Mouse (Mus musculus): Measurements from ENCODE around the gene Ppp1r15a.
A peak's percentile ranks its signal among the peaks of the same experiment; 100 is the strongest.
"Not testable (repeated sequence)": the region's sequence is repeated elsewhere in the genome, so short reads cannot be mapped to it uniquely, and the experiment has no call there.

Ppp1r15a gene

DNA sequence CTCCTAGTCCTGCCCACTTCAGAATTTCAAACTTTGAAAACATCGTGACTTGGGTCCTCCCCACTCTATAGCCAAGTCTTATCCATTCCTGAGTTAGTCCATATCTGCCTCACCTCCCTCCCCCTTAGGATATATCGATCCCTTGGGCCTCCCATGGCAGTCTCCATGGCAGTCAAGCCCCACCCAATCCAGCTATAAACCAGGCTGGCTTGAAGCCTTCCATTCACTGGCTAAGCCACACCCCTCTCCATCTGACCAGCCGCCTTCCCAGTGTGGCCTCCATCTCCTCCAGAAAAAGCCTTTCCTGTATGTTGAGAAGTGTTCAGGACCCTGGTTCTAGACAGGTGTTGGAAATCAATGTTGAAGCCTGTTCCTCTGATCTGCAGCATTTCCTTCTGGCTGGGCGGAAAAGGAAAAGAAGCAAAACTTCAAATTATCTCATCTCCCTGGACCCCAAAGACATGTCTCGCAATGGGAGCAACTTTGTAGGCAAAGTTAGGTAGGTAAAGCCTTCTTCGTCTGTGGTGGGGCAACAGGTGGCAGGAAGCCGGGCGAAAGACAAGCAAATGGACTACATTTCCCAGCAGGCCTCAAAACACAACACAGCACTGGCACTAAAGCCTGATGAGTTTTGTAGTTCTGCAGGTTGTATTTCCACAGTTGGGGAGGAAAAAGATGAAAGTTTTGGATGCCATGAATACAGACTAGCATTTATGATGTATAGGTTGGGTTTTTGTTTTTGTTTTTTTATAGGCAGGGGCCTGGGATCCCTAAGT lies 6.5 kb downstream of the Ppp1r15a start:
- no peak for DNase-seq (ENCODE audit: low spot score in 2 of 2)

DNA sequence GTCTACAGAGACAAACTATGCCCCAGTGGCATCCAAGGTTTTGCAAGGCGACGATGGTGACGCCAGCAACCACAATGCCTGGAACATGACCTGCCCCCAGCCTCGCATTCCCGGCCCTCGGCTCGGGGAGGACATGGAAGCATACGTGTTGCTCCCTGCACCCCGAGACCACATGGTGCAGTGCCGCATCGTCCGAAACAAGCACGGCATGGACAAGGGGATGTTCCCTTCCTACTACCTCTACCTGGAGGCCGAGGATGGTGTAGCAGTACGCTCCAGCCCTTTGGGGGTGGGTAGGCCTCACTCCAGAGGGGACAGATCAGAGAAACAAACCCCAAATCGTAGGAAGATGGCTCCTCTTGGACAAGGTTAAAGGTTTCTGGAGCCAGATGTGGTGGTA lies 7.5 kb downstream of the Ppp1r15a start:
- no peak for DNase-seq (ENCODE audit: low spot score in 2 of 2)

DNA sequence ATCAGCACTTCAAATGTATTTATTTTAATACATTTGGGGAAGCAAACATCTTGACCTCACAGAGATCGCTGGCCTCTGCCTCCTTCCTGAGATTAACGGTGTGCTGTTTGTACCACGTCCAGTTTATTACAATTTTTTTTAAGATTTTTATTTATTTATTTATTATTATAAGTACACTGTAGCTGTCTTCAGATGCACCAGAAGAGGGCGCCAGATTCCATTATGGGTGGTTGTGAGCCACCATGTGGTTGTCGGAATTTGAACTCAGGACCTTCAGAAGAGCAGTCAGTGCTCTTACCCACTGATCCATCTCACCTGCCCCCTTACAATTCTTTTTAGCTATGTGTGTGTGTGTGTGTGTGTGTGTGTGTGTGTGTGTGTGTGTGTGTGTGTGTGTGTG lies 9.2 kb downstream of the Ppp1r15a start:
- DNase-seq (ENCODE audit: low spot score in 2 of 2): not testable (repeated sequence)

DNA sequence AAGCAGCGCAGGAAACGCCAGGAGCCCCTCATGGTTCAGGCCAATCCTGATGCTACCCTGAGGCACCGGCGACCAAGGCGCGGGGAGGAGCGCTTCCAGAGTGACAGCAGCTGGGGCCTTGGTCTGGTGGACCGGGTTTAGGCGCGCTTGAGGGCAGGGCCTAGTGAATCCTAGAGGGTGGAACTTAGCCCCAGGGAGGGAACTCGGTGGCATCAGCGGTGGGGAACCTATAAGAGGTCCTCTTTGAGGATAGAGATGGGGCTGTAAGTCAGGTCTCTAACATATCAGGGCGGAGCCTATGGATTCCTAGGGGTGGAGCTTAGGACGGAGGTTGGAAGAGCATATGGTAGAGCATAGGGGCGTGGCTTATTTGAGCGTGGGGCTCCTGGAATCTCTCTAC lies 10.6 kb downstream of the Ppp1r15a start:
- DNase-seq (ENCODE audit: low spot score in 2 of 2): no peak

DNA sequence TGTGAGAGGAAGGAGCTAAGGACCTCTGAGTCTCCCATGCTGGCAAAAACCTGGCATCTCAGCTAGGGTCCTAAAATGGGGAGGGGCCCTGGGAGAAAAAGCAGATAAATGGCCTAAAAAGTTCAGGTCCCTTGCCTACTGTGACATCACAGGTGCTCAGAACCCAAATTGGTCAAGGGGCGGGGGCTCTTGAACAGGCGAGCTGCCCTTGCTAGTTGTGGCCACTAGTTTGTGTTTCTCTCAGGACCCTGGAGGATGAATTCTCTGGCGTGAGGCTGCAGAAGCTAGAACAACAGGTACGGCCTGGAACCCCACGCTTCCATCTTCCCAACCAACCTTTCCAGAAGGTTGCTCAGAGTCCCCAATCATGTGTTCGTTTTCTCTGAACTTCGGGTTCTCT lies 11.7 kb downstream of the Ppp1r15a start:
- DNase-seq (ENCODE audit: low spot score in 2 of 2): no peak

DNA sequence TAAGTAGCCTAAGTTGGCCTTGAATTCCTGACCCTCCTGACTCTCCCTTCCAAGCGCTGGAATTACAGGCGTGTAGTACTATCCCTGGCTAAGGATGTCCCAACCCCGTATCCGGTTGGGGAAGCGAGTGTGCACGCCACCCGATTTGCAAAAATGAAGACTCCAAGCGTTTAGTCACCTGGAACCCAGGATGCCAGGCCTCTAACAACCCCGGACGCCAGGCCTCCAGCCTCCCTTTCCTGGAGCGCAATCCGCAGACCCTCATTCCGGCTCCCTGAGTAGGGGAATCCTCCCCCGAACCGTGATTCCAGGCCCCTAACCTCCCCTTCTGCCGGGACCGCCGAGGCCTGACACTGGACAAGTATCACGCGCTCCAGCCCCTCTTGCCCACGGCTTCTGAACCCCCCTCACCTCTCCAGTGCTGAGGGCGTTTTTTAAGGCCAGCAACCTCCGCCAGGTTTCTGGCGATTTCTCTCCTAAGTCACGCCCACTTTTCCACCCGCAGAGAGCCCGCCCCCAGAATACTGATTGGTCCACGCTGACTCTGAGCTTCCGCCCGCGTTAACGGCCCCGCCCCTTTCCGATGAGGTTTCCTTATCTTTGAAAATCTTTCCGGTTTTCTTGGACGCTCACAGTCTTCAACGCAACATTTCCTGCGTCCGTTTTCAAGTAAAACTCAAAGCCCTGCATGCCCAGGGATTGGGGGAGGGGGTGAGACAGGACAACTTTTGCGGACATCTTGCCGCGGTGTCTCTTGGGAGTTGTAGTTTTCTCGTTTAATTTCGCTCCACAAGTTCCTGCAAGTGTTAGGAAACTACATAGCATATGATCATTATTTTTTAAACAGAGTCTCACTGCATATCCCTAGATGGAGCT lies 15.9 kb downstream of the Ppp1r15a start, which contains the start of gene Nucb1:
Nucb1 (minus strand) TSS at position 495 of the 876 bp plus-strand sequence.
- peak; percentile 78 to 91 for DNase-seq (ENCODE audit: low spot score in 2 of 2)

DNA sequence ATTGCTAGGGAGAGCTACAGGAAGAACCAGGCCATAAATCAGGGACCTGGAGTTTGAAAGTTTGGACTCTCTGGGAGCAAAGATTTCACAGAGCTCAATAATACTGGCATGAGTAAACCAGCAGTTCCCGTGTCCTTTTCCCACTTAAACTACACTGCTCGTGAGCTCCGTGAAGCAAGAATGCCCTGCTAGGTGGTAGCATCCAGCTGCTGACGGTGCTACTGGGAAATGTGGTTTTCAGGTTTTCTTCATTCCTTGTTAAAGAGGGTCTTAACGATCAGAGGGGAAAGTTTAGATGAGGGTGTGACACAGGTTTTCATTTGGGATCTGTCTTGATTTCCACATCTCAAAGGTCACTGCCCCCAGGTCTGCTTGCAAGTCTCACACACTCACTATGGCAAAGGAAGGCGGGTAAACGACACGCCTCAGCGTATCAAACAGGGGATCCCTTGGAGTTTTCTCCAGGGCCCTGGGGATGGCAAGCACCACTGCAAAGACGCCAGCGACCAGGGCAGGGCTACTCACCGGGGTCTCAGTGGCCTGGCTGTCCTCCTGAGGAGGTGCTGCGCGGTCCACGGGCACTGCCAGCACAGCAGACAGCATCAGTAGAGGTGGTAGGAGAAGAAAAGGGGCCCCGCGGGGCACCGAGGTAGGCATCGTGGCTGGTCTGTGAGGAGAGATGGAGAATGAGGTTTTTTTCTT lies 16.7 kb downstream of the Ppp1r15a start:
- no peak for DNase-seq (ENCODE audit: low spot score in 2 of 2)

DNA sequence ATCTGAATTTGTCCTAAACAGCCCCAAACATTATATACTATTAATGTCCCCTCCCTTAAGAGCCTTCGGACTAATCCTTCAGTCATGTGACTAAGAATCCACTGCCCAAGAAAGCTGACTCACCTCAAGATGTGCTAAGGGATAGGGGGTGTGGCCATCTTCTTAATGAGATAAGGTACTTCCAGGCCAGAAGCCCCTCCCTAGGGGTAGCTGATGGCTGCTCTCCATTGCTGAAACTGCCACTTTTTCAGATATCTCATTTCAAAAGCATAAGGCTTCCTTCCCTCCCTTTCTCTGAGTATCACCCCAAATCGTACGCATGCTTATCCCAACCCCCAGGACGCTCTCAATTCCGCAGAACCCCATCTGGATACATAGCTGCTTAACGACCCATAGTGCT lies 17.5 kb downstream of the Ppp1r15a start:
- no peak for DNase-seq (ENCODE audit: low spot score in 2 of 2)

DNA sequence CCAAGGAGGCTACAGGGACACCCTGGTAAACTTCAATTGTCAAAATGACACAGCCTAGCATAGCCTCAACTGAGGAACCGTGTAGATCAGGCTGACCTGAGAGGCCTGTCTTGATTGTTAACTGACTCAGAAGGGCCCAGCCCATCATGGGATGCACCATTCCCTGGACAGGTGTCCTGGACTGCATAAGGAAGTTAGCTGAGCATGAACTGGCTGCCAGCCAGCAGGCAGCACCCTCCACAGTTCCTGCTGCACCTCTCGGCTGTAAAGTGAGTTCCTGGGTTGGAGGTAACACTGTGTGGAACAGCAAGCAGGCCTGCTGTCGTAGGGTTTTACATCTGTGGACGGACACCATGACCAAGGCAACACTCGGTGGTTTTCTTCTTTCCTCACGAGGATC lies 18.5 kb downstream of the Ppp1r15a start:
- no peak for DNase-seq (ENCODE audit: low spot score in 2 of 2)

DNA sequence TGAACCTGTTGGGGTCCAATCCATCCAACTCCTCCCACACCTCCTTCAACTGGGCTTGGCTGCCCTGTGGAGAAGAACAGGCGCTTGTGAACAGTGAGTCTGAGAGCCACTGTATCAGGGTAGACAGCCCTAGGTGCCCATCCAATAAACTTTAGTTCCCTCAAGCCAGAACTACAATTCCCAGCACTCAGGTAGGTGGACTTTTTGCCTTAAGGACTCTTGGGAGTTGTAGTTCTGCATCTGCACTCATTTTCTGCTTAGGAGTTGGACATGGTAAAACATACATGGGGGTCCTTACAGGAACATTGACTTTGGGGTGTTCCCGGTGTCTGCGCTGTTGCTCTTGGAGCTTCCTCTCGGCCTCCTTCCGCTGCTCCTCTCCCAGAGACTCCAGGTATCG lies 27.6 kb downstream of the Ppp1r15a start:
- DNase-seq (ENCODE audit: low spot score in 2 of 2): no peak

DNA sequence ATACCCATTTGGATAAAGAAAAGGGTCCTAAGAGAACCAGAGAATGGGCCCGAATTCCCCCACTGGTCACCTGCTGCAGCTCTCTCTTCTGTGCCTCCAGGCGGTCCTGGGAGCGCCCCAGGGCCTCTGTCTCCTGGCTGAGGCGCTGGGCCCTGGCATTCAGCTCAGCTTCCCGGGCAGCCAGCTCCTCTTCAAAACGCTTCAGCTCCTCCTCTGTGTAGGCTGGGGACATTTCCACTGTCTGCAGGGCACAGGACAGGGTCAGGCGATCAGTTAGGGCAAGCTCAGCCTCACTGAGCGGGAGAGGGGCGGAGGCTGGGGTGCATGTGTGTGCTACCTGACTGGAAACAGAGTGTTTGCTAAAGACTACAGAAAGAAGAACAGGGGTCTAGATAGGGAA lies 31.5 kb downstream of the Ppp1r15a start:
- no peak for DNase-seq (ENCODE audit: low spot score in 2 of 2)

DNA sequence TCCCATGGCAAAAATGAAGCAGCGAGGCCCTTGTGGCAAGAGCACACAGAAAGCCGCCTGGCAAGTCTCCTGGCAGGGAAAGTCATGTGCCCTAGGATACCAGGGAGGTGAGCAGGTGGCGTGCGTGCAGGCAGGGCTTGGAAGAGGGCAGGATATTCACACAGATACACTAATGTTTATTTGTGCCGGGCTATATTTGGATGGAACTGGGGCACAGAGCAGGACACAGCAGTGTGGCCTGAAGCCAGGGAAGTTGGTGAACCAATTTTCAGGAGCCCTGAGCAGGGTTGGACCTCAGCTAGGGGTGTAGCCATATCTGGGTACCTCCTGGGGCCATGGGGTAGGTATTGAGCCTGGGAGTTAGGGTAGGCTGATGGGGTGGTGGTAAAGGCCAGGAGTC lies 33.1 kb downstream of the Ppp1r15a start:
- DNase-seq (ENCODE audit: low spot score in 2 of 2): no peak

DNA sequence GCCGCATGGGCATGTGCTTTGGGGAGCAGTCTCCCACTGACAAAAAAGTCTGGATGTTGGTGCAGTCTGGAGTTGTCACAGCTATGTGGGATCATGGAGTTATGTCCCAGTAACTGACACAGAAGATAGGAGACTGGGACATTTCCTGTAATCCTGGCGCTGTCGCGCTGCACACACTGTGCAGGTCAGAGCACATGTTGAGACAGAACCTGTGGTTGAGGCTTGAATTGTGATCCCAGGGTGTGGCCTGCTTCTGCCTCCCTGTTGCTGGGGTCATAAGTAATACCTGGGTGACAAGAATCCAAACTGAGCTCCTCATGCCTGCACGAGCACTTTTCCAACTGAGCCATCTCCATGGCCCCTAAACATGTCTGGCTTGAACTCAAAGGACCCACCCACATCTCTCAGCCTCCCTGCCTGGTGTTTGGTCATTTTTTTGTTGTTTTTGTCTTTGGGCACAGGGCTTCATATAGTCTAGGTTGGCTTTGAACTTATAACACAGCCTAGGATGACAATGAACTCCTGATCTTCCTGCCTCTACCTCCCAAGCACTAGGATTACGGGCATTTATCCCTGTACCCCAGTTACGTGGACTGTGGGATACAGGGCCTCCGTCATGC lies 33.7 kb downstream of the Ppp1r15a start:
- no peak for DNase-seq (ENCODE audit: low spot score in 2 of 2)

DNA sequence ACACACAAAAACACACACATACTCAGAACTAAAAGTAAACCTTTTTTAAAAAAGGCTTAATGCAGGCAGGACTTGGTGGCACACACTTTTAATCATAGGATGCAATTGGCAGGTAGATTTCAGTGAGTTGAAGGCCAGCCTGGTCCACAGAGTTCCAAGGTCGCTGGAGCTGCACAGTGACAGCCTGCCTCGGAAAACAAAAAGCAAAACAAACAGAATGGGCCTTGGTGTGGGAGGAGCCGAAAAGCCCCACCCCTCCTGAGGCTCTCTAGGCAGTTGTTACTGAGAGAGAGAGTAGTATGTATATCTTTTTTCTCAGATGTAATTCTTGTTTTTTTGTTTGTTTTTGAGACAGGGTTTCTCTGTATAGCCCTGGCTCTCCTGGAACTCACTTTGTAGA lies 34.8 kb downstream of the Ppp1r15a start:
- no peak for DNase-seq (ENCODE audit: low spot score in 2 of 2)

DNA sequence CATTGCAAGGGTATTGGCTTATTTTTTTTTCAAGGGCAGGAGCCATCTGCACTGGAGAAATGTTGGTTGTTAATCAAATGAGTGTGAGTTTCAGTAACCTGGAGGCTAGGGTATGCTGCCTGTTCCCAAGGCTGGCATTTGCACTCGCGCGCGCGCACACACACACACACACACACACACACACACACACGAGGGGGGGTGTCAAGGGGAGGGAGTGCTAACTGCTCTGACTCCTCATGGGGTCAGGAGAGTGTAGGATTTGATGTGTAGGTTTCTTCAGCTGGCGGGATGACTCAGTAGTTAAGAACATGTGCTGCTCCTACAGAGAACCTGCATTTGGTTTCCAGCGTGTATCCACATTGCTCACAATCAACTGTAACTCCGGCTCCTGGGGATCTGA lies 35.2 kb downstream of the Ppp1r15a start:
- no peak for DNase-seq (ENCODE audit: low spot score in 2 of 2)

DNA sequence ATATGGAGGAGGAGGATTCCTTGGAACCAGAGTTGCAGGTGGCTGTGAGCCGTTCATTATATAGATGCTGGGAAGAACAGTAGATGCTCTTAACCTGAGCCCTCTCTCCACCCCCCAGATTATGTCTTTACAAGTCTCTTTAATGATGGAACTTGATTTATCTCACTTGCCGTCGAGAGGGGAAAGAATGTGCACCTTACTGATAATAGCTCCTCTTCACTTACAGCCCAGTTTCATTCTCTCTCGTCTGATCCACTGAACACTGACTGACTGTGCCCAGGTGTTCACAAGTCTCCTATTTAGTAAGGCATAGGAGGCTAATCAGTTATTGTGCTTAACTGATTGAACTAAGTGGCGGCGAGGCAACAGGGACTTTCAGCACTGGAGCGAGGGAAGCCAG lies 36.5 kb downstream of the Ppp1r15a start:
- no peak for DNase-seq (ENCODE audit: low spot score in 2 of 2)

DNA sequence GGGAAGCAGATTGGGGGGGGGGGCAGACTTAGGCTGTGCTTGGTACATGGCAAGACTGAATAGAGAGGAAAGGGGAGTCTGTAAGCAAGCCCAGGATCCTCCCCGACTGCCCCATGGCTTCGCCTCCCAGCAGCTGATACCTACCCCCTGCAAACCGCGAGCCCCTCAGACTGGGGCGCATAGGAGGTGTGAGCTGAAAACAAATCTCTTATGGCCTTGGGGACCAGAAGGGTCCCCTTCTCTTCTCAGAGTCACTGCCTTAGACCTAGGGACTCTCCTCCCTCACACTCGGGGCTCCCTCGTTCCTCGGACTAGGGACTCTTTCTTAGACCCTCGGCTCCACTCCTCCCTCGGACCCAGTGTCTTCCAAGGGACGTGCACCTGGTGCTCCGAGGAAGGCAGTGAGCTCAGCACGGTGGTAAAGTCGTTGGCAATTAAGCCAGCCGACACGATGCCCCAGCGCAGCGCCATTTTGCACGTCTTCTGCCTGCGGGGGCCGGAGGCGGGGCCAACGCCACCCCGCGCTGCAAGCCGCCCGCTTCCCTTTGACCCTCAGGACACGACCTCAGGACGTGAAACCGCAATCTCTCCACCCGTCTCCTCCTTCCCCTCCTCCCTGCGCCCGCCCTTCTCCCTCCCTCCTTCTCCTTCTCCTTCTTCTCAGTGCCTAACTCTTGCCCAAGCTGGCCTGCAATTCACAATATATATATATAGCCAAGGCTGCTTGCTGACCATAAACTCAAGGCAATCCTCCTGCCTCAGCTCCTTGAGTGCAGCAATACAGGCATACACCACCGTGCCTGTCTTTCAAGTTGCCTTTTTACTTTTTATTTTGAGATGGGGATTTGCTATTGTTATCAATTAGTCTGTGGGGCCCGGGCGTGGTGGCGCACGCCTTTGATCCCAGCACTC lies 37.5 kb downstream of the Ppp1r15a start, which contains the start of gene Dhdh:
Dhdh (minus strand) TSS at position 513 of the 912 bp plus-strand sequence.
- DNase-seq (ENCODE audit: low spot score in 2 of 2): peak in 1 of 2 experiments; percentile 44

DNA sequence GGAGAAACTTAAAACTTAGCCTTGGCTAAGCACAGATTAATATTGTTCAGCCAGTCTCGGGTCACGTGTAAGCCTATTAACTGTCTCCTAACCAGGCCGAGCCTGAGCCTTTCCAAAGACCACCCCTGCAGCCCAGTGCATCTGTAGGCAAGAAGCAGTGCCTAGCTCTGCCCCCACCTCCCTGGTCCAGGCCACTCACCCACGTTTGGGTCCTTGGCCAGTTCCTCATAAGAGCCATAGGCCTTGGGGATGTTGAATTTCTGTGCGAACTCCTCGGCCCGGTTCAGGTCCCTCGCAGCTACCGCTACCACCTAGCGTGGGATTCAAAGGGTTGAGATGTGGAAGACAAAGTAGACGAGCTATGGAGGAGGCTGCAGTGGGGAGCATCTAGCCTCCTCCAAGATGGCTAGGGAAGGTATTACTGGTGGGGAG lies 38.2 kb downstream of the Ppp1r15a start:
- no peak for DNase-seq (ENCODE audit: low spot score in 2 of 2)

DNA sequence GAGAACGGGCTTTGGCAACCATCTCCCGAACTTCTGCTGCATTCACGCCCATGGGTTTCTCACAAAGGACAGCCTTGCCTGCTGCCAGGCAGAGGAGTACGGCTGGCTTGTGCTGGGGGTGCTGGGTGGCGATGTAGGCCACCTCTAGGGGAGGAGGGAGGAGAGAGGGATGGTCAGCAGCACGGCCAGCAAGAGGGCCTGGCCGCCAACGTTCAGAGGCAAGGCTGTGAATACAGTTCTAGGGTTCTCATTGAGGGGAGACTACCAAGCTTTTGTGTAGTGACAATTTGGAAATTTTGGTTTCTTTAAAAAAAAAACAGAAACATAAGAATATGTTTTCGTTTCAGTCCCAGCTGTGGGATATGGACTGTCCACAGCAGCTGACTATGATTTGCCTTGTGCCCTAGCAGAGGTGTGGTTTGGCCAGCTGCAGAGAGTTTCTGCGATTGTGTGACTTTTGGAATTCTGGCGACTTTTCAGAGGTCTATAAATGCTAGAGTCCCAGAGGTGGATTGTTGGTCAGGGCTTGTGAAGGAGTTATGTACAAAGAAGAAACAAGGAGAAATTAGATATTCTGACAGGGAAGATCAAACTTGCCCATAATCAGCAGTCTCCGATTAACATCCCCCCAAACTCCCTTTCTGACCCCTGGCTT lies 39.2 kb downstream of the Ppp1r15a start, which contains the start of gene Gm45808:
Gm45808 (minus strand) TSS at position 51 of the 655 bp plus-strand sequence.
- DNase-seq (ENCODE audit: low spot score in 2 of 2): no peak

DNA sequence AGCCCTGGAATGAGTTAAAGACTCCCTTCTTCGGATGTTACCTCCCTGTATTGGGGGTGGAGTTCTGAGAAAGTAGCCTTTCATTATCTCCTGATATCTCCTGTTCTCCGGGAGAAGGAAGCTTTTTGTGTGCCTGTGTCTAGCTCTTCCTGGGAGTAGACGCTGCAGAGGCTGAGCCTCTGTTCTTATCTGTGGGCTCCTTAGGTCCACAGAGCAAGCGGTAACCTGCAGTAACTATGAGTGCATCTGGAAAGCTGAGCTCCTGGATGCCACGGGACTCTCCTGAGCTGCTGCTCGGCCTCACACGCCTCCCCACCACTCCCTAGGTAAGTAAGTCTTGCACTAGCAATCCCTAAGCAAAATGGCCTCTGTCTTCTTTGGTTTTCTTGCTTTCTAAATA lies 39.9 kb downstream of the Ppp1r15a start:
- no peak for DNase-seq (ENCODE audit: low spot score in 2 of 2)

Data from left cerebral cortex, adult 9 months (tissue).